Mouse (Mus musculus): ENCODE results near the gene Flot2. TPM values are rescaled to one million over a fixed set of nuclear protein-coding genes. Genes with fewer than 3 reads are reported as not detected.

Gene Flot2
- 76.7 and 80.4 TPM in 2 replicates for polyA plus RNA-seq (2015; fragmentation: Nextera tagmentation; extraction: Ambion mirVana)

- H3K27me3 ChIP-seq (replicated peaks): no peaks in the 10 kb centered on the region
- ATAC-seq (replicated peaks): peak; percentile 83
- peak within 1 kb of the TSS; percentile 84 for H3K9ac ChIP-seq
- peaks cover 12% of the 10 kb centered on the region; the same call in 1 of the 2 replicates for H3K36me3 ChIP-seq (replicated peaks)
- H3K9me3 ChIP-seq: no peaks in the 10 kb centered on the region
- peaks cover 35% of the 10 kb centered on the region for H3K4me1 ChIP-seq
- H3K27ac ChIP-seq: peak within 1 kb of the TSS; percentile 87
- H3K4me3 ChIP-seq: peak within 1 kb of the TSS; percentile 82
- peak within 1 kb of the TSS; percentile 77 for H3K4me2 ChIP-seq
- WGBS: 1% methylated on average over 55 of the region's 55 CpGs
Measured at GRCm38 (mm10) chr11:78037831-78038752, at the start of gene Flot2. Gene Flot2 (plus strand): TSS chr11:78037931.

GRCm38 (mm10) chr11:77989071-77989690 lies 48.5 kb upstream of the Flot2 start:
- no peak overlapping the region for H3K9ac ChIP-seq
- H3K4me2 ChIP-seq: no peak overlapping the region
- no peak overlapping the region for H3K27ac ChIP-seq
- no peaks in the 10 kb centered on the region for H3K9me3 ChIP-seq
- H3K27me3 ChIP-seq (replicated peaks): no peaks in the 10 kb centered on the region
- no peak overlapping the region for H3K4me3 ChIP-seq
- 0 out of 2 replicates have a peak, but pooled peaks cover 3% of the 10 kb centered on the region for H3K36me3 ChIP-seq (replicated peaks)
- 95% methylated on average over 13 of the region's 13 CpGs for WGBS
- peaks cover 16% of the 10 kb centered on the region for H3K4me1 ChIP-seq
- ATAC-seq (replicated peaks): no peak

DNA sequence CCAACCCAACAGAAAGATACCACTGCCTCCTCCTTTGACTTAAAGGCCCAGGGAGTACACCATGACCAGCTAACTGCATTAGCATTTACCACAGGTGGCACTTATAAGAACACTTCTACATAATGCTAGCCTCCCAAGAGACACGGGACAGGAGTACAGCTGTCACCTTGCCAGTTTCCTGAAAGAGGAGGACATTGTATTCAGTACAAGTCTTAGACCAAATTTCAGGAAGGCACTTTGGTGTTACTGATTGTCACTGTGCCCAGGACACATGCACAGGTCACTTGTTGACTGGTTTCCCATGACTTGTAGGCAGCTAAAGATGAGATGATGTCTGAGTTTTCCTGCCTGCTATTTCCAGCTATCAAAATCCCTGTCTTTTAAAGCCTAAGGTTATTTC lies 42.2 kb upstream of the Flot2 start:
- no peaks in the 10 kb centered on the region for H3K27me3 ChIP-seq (replicated peaks)
- WGBS: 79% methylated on average over 1 of the region's 1 CpGs
- H3K4me2 ChIP-seq: no peak overlapping the region
- ATAC-seq (replicated peaks): no peak
- H3K4me3 ChIP-seq: no peak overlapping the region
- no peaks in the 10 kb centered on the region for H3K36me3 ChIP-seq (replicated peaks)
- H3K9ac ChIP-seq: no peak overlapping the region
- no peak overlapping the region for H3K27ac ChIP-seq
- no peaks in the 10 kb centered on the region for H3K9me3 ChIP-seq
- no peaks in the 10 kb centered on the region for H3K4me1 ChIP-seq

- no peak for ATAC-seq (replicated peaks)
Measured at GRCm38 (mm10) chr11:78006446-78006845, 31.3 kb upstream of the Flot2 start.

GRCm38 (mm10) chr11:78019676-78020075 lies 18.1 kb upstream of the Flot2 start:
- no peak overlapping the region for H3K9ac ChIP-seq
- H3K4me3 ChIP-seq: no peak overlapping the region
- H3K4me2 ChIP-seq: no peak overlapping the region
- no peaks in the 10 kb centered on the region for H3K4me1 ChIP-seq
- 22% methylated on average over 4 of the region's 4 CpGs for WGBS
- H3K9me3 ChIP-seq: no peaks in the 10 kb centered on the region
- no peaks in the 10 kb centered on the region for H3K27me3 ChIP-seq (replicated peaks)
- peak; percentile 70; the same call in 1 of the 2 replicates for ATAC-seq (replicated peaks)
- H3K36me3 ChIP-seq (replicated peaks): peaks cover 72% of the 10 kb centered on the region
- no peak overlapping the region for H3K27ac ChIP-seq

More at GRCm38 (mm10) chr11:78006446-78006845, 31.3 kb upstream of the Flot2 start:
- H3K27ac ChIP-seq: no peak overlapping the region
- H3K36me3 ChIP-seq (replicated peaks): peaks cover 41% of the 10 kb centered on the region
- H3K27me3 ChIP-seq (replicated peaks): no peaks in the 10 kb centered on the region
- no peak overlapping the region for H3K9ac ChIP-seq
- H3K4me3 ChIP-seq: no peak overlapping the region
- no peaks in the 10 kb centered on the region; the same call in 1 of the 2 replicates for H3K4me1 ChIP-seq
- 95% methylated on average over 5 of the region's 5 CpGs for WGBS
- no peak overlapping the region for H3K4me2 ChIP-seq
- no peaks in the 10 kb centered on the region for H3K9me3 ChIP-seq

DNA sequence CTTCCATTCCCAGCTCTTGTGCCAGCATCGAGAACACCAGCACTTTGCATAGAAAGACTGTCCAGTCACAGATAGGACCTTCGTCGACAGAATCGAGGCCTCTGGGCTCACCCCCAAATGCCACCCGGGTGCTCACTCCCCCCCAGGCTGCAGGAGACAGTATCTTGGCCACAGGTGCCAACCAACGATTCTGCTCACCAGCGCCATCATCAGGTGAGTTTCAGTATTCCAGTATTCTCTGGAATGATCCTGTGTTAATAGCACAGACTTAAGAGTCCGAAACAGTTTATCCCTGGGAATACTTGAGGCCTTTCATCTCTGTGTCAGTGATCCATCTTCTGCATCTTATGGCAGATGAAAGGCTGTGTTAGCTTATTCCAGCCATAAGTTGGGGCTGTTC lies 14.1 kb upstream of the Flot2 start:
- no peak overlapping the region for H3K27ac ChIP-seq
- WGBS: 84% methylated on average over 8 of the region's 8 CpGs
- H3K9me3 ChIP-seq: no peaks in the 10 kb centered on the region
- H3K4me3 ChIP-seq: no peak overlapping the region
- H3K4me2 ChIP-seq: no peak overlapping the region
- ATAC-seq (replicated peaks): no peak
- H3K9ac ChIP-seq: no peak overlapping the region
- no peaks in the 10 kb centered on the region for H3K4me1 ChIP-seq
- H3K27me3 ChIP-seq (replicated peaks): no peaks in the 10 kb centered on the region
- H3K36me3 ChIP-seq (replicated peaks): peaks cover 72% of the 10 kb centered on the region

DNA sequence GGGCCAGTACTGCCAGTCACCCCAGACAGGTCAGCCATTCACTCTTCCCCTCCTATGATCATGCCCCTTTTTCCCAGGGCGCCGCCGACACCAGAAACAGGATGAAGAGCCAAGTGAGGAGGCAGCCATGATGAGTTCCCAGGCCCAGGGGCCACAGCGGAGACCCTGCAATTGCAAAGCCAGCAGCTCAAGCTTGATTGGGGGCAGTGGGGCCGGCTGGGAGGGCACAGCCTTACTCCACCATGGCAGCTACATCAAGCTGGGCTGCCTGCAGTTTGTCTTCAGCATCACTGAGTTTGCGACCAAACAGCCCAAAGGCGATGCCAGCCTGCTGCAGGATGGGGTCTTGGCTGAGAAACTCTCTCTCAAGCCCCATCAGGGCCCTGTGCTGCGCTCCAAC lies 8.5 kb upstream of the Flot2 start:
- Histone ChIP-seq H3K4me3 (no peak overlapping the region), H3K4me2 (no peak overlapping the region), H3K9me3 (no peaks in the 10 kb centered on the region), H3K27ac (no peak overlapping the region), H3K4me1 (peaks cover 23% of the 10 kb centered on the region), H3K27me3 (replicated peaks) (no peaks in the 10 kb centered on the region), H3K9ac (no peak overlapping the region), H3K36me3 (replicated peaks) (peaks cover 45% of the 10 kb centered on the region)
- no peak for ATAC-seq (replicated peaks)
- 88% methylated on average over 8 of the region's 8 CpGs for WGBS

DNA sequence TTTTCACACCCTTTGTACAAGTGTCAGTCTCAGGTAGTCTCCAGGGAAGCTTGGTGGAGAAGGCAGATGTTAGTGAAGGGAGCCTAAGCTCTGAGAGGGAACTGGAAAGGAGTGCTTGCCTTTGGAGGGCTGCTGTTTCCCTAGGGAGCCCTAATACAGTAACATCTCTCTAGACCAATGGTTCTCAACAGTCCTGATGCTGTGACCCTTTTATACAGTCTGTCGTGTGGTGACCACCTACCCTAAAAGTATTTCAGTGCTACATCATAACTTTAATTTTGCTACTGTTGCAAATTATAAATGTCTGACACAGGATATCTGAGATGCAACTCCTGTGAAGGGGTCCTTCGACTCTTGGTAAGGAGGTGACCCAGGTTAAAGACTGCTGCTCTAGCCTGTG lies 7.1 kb upstream of the Flot2 start:
- Histone ChIP-seq H3K9me3 (no peaks in the 10 kb centered on the region), H3K27me3 (replicated peaks) (no peaks in the 10 kb centered on the region), H3K27ac (no peak overlapping the region), H3K9ac (no peak overlapping the region), H3K4me3 (no peak overlapping the region), H3K4me2 (no peak overlapping the region), H3K36me3 (replicated peaks) (peaks cover 38% of the 10 kb centered on the region; the same call in 1 of the 2 replicates), H3K4me1 (peaks cover 30% of the 10 kb centered on the region)
- WGBS: 86% methylated on average over 2 of the region's 2 CpGs
- ATAC-seq (replicated peaks): no peak

DNA sequence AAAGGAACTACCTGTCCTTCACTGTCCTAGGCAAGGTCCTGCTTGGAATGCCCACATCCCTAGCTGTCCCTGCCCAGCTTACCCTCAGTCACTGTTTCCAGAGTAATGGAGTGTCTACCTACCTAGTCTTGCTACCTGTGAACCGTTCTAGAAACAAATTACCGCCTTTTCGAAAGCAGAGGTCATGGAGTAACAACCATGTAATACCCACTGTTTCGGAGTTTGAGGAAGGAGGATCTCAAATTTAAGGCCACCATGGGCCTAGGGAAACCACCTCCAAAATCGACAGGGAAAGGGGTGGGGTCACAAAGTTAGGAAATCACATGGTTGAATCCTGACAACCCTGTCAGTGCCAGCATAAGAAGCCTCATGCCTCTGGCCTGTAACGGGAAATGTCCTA lies 6.3 kb upstream of the Flot2 start:
- Histone ChIP-seq H3K4me1 (peaks cover 31% of the 10 kb centered on the region), H3K27me3 (replicated peaks) (no peaks in the 10 kb centered on the region), H3K4me3 (peak overlapping the region; percentile 55; the same call in 1 of the 2 replicates), H3K9me3 (no peaks in the 10 kb centered on the region), H3K36me3 (replicated peaks) (peaks cover 30% of the 10 kb centered on the region; the same call in 1 of the 2 replicates), H3K9ac (no peak overlapping the region; the same call in 1 of the 2 replicates), H3K27ac (peak overlapping the region; percentile 92), H3K4me2 (peak overlapping the region; percentile 70)
- 43% methylated on average over 6 of the region's 6 CpGs for WGBS
- no peak for ATAC-seq (replicated peaks)

GRCm38 (mm10) chr11:78031947-78032808 lies 5.6 kb upstream of the Flot2 start, which contains the start of gene Dhrs13:
Gene Dhrs13 (plus strand): TSS chr11:78032280.
- under 1% methylated on average over 95 of the region's 96 CpGs for WGBS
- Histone ChIP-seq H3K36me3 (replicated peaks) (peaks cover 24% of the 10 kb centered on the region; the same call in 1 of the 2 replicates), H3K4me1 (peaks cover 33% of the 10 kb centered on the region), H3K4me2 (peak within 1 kb of the TSS; percentile 70), H3K4me3 (peak within 1 kb of the TSS; percentile 55), H3K9ac (peak within 1 kb of the TSS; percentile 69), H3K9me3 (no peaks in the 10 kb centered on the region), H3K27ac (peak within 1 kb of the TSS; percentile 92), H3K27me3 (replicated peaks) (no peaks in the 10 kb centered on the region)
- peak; percentile 91 for ATAC-seq (replicated peaks)

GRCm38 (mm10) chr11:78032809-78033195 lies 4.9 kb upstream of the Flot2 start:
- H3K27ac ChIP-seq: peak overlapping the region; percentile 92
- WGBS: 5% methylated on average over 5 of the region's 5 CpGs

More at GRCm38 (mm10) chr11:78032809-78033195, 4.9 kb upstream of the Flot2 start:
- Histone ChIP-seq H3K4me2 (peak overlapping the region; percentile 70), H3K9ac (peak overlapping the region; percentile 69), H3K4me1 (peaks cover 38% of the 10 kb centered on the region), H3K27me3 (replicated peaks) (no peaks in the 10 kb centered on the region), H3K9me3 (no peaks in the 10 kb centered on the region), H3K4me3 (peak overlapping the region; percentile 55), H3K36me3 (replicated peaks) (peaks cover 18% of the 10 kb centered on the region; the same call in 1 of the 2 replicates)
- ATAC-seq (replicated peaks): no peak; the same call in 1 of the 2 replicates
